Mouse (Mus musculus) intestine, postnatal 0 days (tissue): ENCODE results near the gene Prickle4. TPM values are rescaled to one million over a fixed set of nuclear protein-coding genes. Genes with fewer than 3 reads are reported as not detected.

Experiments
- ATAC-seq: fragments of 200-750 bp; cut with Nextera tagmentation; 2 replicates; pipeline ENCODE4 v1.8.0; 2017; ENCODE audit warnings: mild to moderate bottlenecking, moderate TSS enrichment, moderate library complexity
- H3K27ac ChIP-seq: fragments of 300-500 bp; sonication (generic); 2 replicates; pipeline ENCODE4 v1.5.1; 2014; ENCODE audit warnings: mild to moderate bottlenecking, low read depth, low read length, moderate library complexity
- H3K27me3 ChIP-seq: fragments of 300-500 bp; sonication (generic); replicated peaks from 2 replicates; pipeline ENCODE4 v1.6.1; 2014; ENCODE audit warnings: low read length, mixed read lengths; ENCODE audit not compliant: control insufficient read depth, insufficient read depth
- H3K36me3 ChIP-seq: fragments of 300-500 bp; sonication (generic); 2 replicates; pipeline ENCODE4 v1.6.1; 2014; ENCODE audit warnings: mild to moderate bottlenecking, moderate library complexity; ENCODE audit not compliant: control insufficient read depth, insufficient read depth
- H3K4me1 ChIP-seq: fragments of 300-500 bp; sonication (generic); replicated peaks from 2 replicates; pipeline ENCODE4 v1.6.1; 2014; ENCODE audit warnings: antibody characterized with exemption, low read length, mixed read lengths; ENCODE audit not compliant: control insufficient read depth, insufficient read depth
- H3K4me2 ChIP-seq: fragments of 300-500 bp; sonication (generic); replicated peaks from 2 replicates; pipeline ENCODE4 v1.6.1; 2014; ENCODE audit warnings: low read depth, mild to moderate bottlenecking, moderate library complexity
- H3K4me3 ChIP-seq: fragments of 300-500 bp; sonication (generic); 2 replicates; pipeline ENCODE4 v1.5.1; 2014; ENCODE audit warnings: low read depth, low read length
- H3K9ac ChIP-seq: fragments of 300-500 bp; sonication (generic); 2 replicates; pipeline ENCODE4 v1.6.1; 2014; ENCODE audit warnings: mild to moderate bottlenecking, low read depth, low read length
- H3K9me3 ChIP-seq: fragments of 300-500 bp; sonication (generic); 2 replicates; pipeline ENCODE4 v1.6.1; 2016; ENCODE audit warnings: mixed run types; ENCODE audit not compliant: control insufficient read depth
- CTCF ChIP-seq: sonication (generic); IDR thresholded peaks from 2 replicates; pipeline ENCODE4 v1.5.1; 2016; ENCODE audit warnings: low read depth, mild to moderate bottlenecking, control low read depth, antibody characterized with exemption, moderate library complexity
- whole genome bisulfite sequencing: fragments of 180-500 bp; shearing (Covaris S2); extraction: QIAGEN DNeasy Blood & Tissue Kit; methylation state at CpG from one replicate; pipeline ENCODE4 v1.1.7; 2014; 5-methylcytosine and 5-hydroxymethylcytosine counted together
- polyA plus RNA-seq: library from polyadenylated mRNA; unstranded; fragments of >200 nt; fragmentation: Nextera tagmentation; extraction: Ambion mirVana; gene quantifications from 2 replicates; pipeline ENCODE4 v1.2.1, GENCODE M21; 2015

The Prickle4 gene
- polyA plus RNA-seq, 1 experiment from 2014 or later, result 0.33 TPM

- no peak for TF ChIP-seq CTCF
- 95% methylated on average over 3 of the region's 3 CpGs for WGBS
These were observed 2.9 kb downstream of the Prickle4 start for GRCm38 (mm10) chr17:47691650-47692049.

DNA sequence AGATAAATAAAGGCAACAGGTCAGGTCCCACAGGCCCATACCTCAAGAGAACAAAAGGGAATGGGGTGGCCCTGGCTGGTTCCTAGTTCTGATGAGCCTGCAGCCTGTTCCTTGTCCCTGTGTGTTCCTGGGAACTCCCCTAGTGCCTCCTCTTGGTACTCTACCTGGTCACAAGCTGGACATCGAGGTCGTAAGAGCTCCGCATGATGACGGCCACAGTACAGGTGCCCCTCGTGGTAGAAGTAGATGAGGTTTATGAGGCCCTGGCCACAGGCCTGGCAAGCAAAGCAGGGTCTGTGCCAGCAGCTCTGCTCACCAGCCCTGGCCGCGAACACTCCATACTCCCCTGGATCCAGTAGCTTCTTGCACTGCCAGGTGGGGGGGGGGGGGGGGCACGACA lies 4.6 kb downstream of the Prickle4 start:
- H3K9me3 ChIP-seq, result no peaks in the 10 kb centered on the region
- H3K9ac ChIP-seq, result no peak overlapping the region
- no peak overlapping the region for H3K4me3 ChIP-seq
- TF ChIP-seq CTCF, result no peak
- H3K27ac ChIP-seq, result no peak overlapping the region
- no peak overlapping the region; the same call in 1 of the 2 replicates for H3K4me2 ChIP-seq
- ATAC-seq, result no peak
- H3K4me1 ChIP-seq, result peaks cover 8% of the 10 kb centered on the region
- peaks cover under 1% of the 10 kb centered on the region; the same call in 1 of the 2 replicates for H3K36me3 ChIP-seq
- WGBS, result 87% methylated on average over 8 of the region's 8 CpGs
- no peaks in the 10 kb centered on the region for H3K27me3 ChIP-seq

More at GRCm38 (mm10) chr17:47691650-47692049, 2.9 kb downstream of the Prickle4 start:
- Histone ChIP-seq H3K36me3 (no peaks in the 10 kb centered on the region), H3K4me1 (peaks cover 8% of the 10 kb centered on the region), H3K9me3 (no peaks in the 10 kb centered on the region), H3K4me3 (no peak overlapping the region), H3K4me2 (no peak overlapping the region), H3K27ac (no peak overlapping the region), H3K9ac (no peak overlapping the region), H3K27me3 (no peaks in the 10 kb centered on the region)
- ATAC-seq, result no peak

- Histone ChIP-seq H3K27me3 (no peaks in the 10 kb centered on the region), H3K9me3 (no peaks in the 10 kb centered on the region), H3K36me3 (peaks cover 11% of the 10 kb centered on the region), H3K4me1 (peaks cover 8% of the 10 kb centered on the region), H3K4me3 (peak within 1 kb of the TSS; percentile 87), H3K9ac (peak within 1 kb of the TSS; percentile 75), H3K4me2 (peak within 1 kb of the TSS; percentile 100), H3K27ac (peak within 1 kb of the TSS; percentile 90)
- WGBS, result 3% methylated on average over 55 of the region's 58 CpGs
- ATAC-seq, result peak; percentile 35
- peak; percentile 40 for TF ChIP-seq CTCF
These were observed 5.6 kb downstream of the Prickle4 start, which contains the start of gene Frs3 for GRCm38 (mm10) chr17:47688608-47689575. Gene Frs3, plus strand, starts transcription at chr17:47689030.

DNA sequence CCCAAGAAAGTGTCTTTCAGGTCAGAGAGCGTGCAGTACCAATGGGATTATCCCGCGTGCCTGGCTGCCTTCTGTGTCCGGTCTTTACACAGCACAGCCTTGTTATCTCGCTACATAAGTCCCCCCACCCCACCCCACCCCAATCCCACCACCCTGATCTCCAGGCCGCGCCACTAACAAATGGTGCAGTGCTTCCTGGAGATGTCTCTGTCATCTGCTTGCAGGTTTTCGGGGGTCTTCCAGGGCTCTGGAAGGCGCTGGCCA lies 6.3 kb downstream of the Prickle4 start, which contains the start of gene Tomm6:
Gene Tomm6, minus strand, starts transcription at position 43 of the 264 bp plus-strand sequence.
- H3K4me2 ChIP-seq, result peak within 1 kb of the TSS; percentile 100
- under 1% methylated on average over 9 of the region's 9 CpGs for WGBS
- ATAC-seq, result no peak; the same call in 1 of the 2 replicates

GRCm38 (mm10) chr17:47687409-47688343 lies 6.9 kb downstream of the Prickle4 start:
- TF ChIP-seq CTCF, result no peak
- Histone ChIP-seq H3K4me3 (peak overlapping the region; percentile 87), H3K9ac (peak overlapping the region; percentile 75), H3K27ac (peak overlapping the region; percentile 90), H3K9me3 (no peaks in the 10 kb centered on the region), H3K36me3 (peaks cover 14% of the 10 kb centered on the region), H3K4me2 (peak overlapping the region; percentile 100), H3K27me3 (no peaks in the 10 kb centered on the region), H3K4me1 (peaks cover 8% of the 10 kb centered on the region)
- ATAC-seq, result peak; percentile 92
- WGBS, result under 1% methylated on average over 70 of the region's 70 CpGs

More for the DNA sequence above, 6.3 kb downstream of the Prickle4 start, which contains the start of gene Tomm6:
- peaks cover 13% of the 10 kb centered on the region for H3K36me3 ChIP-seq
- no peaks in the 10 kb centered on the region for H3K9me3 ChIP-seq
- no peaks in the 10 kb centered on the region for H3K27me3 ChIP-seq
- peak within 1 kb of the TSS; percentile 75 for H3K9ac ChIP-seq
- H3K4me1 ChIP-seq, result peaks cover 8% of the 10 kb centered on the region
- no peak for TF ChIP-seq CTCF
- peak within 1 kb of the TSS; percentile 90 for H3K27ac ChIP-seq
- H3K4me3 ChIP-seq, result peak within 1 kb of the TSS; percentile 87
